Mouse (Mus musculus): ENCODE measurements around the gene Hspa1a.

DNA sequence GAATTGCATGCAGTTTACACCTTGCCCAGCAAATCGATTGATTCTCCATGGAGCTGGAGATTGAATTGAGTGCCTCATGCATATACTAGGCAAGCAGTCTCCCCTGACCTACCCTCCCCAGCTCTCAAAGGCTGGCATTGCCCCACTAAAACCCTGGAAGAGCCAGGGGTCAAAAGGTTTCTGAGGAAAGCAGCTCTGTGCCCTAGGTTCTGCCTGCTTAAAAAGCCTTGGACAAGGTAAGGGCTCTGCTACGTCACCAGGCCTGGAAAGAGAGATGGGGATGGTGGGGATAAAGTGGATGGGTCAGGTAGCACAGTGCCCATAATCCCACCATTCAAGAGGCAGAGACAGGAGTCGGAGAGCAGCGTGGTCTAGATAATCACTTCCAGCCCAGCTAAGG is 17.1 kb downstream of the Hspa1a start:
- TF ChIP-seq POLR2A (IDR thresholded peaks at IDR 0.05; ENCODE audit: insufficient read depth, low read depth, low read length) (no peak), CTCF (IDR thresholded peaks at IDR 0.05; ENCODE audit: insufficient read depth, low read depth, low read length) (no peak)

Measured in olfactory bulb, adult 2 months (tissue).